9 mouse cellular contexts compared by ENCODE assay signal in the genomic region with DNA sequence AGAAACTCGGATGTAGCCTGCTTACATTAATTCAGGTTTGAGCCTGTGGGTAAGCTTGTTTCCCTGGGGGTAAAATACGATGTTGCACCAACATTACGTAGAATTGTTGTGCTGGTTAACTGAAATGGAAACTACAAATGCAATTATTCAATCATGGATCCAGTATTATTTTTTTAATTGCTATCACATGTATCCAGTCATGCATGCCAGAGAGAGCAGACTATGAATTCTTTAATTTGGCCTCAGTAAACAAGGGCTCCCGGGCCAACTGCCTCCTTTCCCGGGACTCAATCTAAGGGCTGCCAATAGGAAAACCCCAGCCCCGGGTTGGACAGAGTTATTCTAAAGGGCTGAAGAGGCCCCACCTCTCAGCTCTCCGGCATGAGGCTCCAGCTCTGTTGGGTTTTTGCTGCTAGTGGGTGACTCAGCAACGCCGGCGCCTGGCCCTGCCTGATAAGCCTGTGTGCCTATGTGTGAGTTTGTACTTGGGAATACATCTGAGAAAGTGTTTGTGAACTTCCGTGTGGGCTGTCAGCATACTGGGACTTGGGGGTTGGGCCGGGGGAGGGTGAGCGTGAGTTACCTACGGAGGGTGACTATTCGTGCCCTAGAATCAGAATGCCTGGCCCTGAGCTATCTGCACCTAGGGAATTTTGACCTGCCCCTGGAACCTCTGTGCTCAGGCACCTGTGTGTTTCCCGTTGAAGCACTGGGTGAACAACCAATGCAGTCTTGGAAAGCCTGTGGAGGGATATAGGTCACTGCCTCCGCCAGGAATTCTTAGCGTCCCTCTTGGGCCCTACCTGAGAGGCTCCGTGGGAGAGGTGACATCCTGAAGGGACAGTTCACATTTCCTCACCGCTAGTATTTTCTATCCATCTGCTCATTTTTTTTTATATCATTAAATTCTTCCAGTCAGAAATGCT. TPM values are rescaled to one million over a fixed set of nuclear protein-coding genes. Genes with fewer than 3 reads are reported as not detected.
A peak's percentile ranks its signal among the peaks of the same experiment; 100 is the strongest.
DNase-seq lines count a peak whose midpoint lies in the region; ATAC-seq lines count a peak whose summit lies in the region.
"Had no signal": no experiment of that assay in that cellular context is flagged by ENCODE, and none has a peak within 500 bp of the region (broad histone marks: within the 10 kb centered on the region; RNA-seq: fewer than 3 reads in every experiment).

No protein-coding gene starts in this region.

- peak overlapping the region; percentile 19; the same call in 1 of the 2 replicates for H3K4me2 ChIP-seq in intestine, embryonic 16.5 days (ENCODE audit: low read depth, low read length)
- H3K4me2 ChIP-seq in liver, embryonic 16.5 days (ENCODE audit: low read depth, low read length), result peak overlapping the region; percentile 78

- peaks cover 16% of the 10 kb centered on the region; the same call in 1 of the 2 replicates for H3K4me1 ChIP-seq in intestine, embryonic 16.5 days (ENCODE audit: control insufficient read depth, insufficient read depth, low read length)
- peaks cover 58% of the 10 kb centered on the region for H3K4me1 ChIP-seq in liver, embryonic 16.5 days (ENCODE audit: control insufficient read depth, low read depth, low read length)

- no peaks in the 10 kb centered on the region for H3K36me3 ChIP-seq in intestine, embryonic 16.5 days (ENCODE audit: control insufficient read depth, insufficient read depth, low read length)
- peaks cover 11% of the 10 kb centered on the region for H3K36me3 ChIP-seq in liver, embryonic 16.5 days (ENCODE audit: control insufficient read depth, insufficient read depth)
- H3K36me3 ChIP-seq: midbrain, embryonic 12.5 days had no signal

- no peak overlapping the region for H3K9ac ChIP-seq in intestine, embryonic 16.5 days (ENCODE audit: low read depth, low read length)
- peak overlapping the region; percentile 82 for H3K9ac ChIP-seq in liver, embryonic 16.5 days (ENCODE audit: low read depth, low read length)
- H3K9ac ChIP-seq: midbrain, embryonic 12.5 days had no signal

- H3K4me3 ChIP-seq in intestine, embryonic 16.5 days (ENCODE audit: low read length), result no peak overlapping the region
- peak overlapping the region; percentile 87 for H3K4me3 ChIP-seq in liver, embryonic 16.5 days (ENCODE audit: low read depth, low read length)
- H3K4me3 ChIP-seq: midbrain, embryonic 12.5 days had no signal

- WGBS in intestine, embryonic 16.5 days, result 26% methylated on average over 20 of the region's 20 CpGs
- 6% methylated on average over 20 of the region's 20 CpGs for WGBS in liver, embryonic 16.5 days (ENCODE audit: insufficient replicate concordance)

- peak overlapping the region; percentile 60 for H3K27ac ChIP-seq in intestine, embryonic 16.5 days (ENCODE audit: low read length)
- peak overlapping the region; percentile 100 for H3K27ac ChIP-seq in liver, embryonic 16.5 days (ENCODE audit: low read length)
- H3K27ac ChIP-seq: midbrain, embryonic 12.5 days had no signal

- H3K9me3 ChIP-seq in intestine, embryonic 16.5 days (ENCODE audit: control insufficient read depth, low read length), result no peaks in the 10 kb centered on the region
- no peaks in the 10 kb centered on the region for H3K9me3 ChIP-seq in liver, embryonic 16.5 days (replicated peaks; ENCODE audit: control insufficient read depth, low read length)
- H3K9me3 ChIP-seq: midbrain, embryonic 12.5 days had no signal

- H3K27me3 ChIP-seq in intestine, embryonic 16.5 days (replicated peaks; ENCODE audit: control insufficient read depth, insufficient read depth, low read length), result no peaks in the 10 kb centered on the region
- no peaks in the 10 kb centered on the region for H3K27me3 ChIP-seq in liver, embryonic 16.5 days (ENCODE audit: control insufficient read depth, insufficient read depth, low read depth, low read length)

- peak; percentile 86 for DNase-seq in spleen, adult 12 weeks (ENCODE audit: low spot score)
- DNase-seq in spleen, adult 18-20 months, result no peak
- DNase-seq in adrenal gland, postnatal 14 days, result peak; percentile 74
- peak; percentile 74 to 79 for DNase-seq in spleen, postnatal 14 days (ENCODE audit: low spot score in 2 of 2)
- DNase-seq in cerebellum, postnatal 25 days, result no peak

- ATAC-seq in erythroblast, adult 5-6 weeks (replicated peaks; ENCODE audit: low FRiP score, poor library complexity, severe bottlenecking), result peak; percentile 48
- peak; percentile 62 for ATAC-seq in intestine, embryonic 16.5 days
- ATAC-seq in liver, embryonic 16.5 days (ENCODE audit: low read depth), result peak; percentile 63

RNA-seq across cellular contexts. Expression of gene Epb41, which starts 1.6 kb away (rescaled TPM):
- total RNA-seq in adrenal gland, postnatal 14 days (2021), result 112 and 148 TPM in 2 replicates
- 1,733 and 1,940 TPM in 2 replicates for total RNA-seq in erythroblast, adult 5-6 weeks (2015; ENCODE audit: low replicate concordance)
- 3,282 and 3,570 TPM in 2 replicates for total RNA-seq in erythroblast, adult 5-6 weeks (2017; ENCODE audit: low replicate concordance)
- polyA plus RNA-seq in intestine, embryonic 16.5 days (2015; fragmentation: Nextera tagmentation; extraction: Ambion mirVana), result 41.5 and 46.8 TPM in 2 replicates
- 196 and 232 TPM in 2 replicates for polyA plus RNA-seq in liver, embryonic 16.5 days (2015; fragmentation: Nextera tagmentation; extraction: Ambion mirVana)

RNA-seq across cellular contexts. Expression of gene Gm10300, which starts 2.2 kb away (rescaled TPM):
- total RNA-seq in adrenal gland, postnatal 14 days (2021), result 0.19 TPM in 1 of 2 replicates, not detected in the other
- total RNA-seq in erythroblast, adult 5-6 weeks (2015; ENCODE audit: low replicate concordance), result 2.7 TPM in 1 of 2 replicates, not detected in the other
- 3.7 and 3.9 TPM in 2 replicates for total RNA-seq in erythroblast, adult 5-6 weeks (2017; ENCODE audit: low replicate concordance)
- polyA plus RNA-seq in intestine, embryonic 16.5 days (2015; fragmentation: Nextera tagmentation; extraction: Ambion mirVana), result not detected in 2 replicates
- 0.33 and 0.46 TPM in 2 replicates for polyA plus RNA-seq in liver, embryonic 16.5 days (2015; fragmentation: Nextera tagmentation; extraction: Ambion mirVana)

Comparison
In these comparisons a context has a peak if more than half of its experiments do, and no peak if none do; other contexts are left out.
1. DNase-seq: peak in spleen, adult 12 weeks (single experiment), adrenal gland, postnatal 14 days (single experiment) and spleen, postnatal 14 days (2 of 2); none in spleen, adult 18-20 months (0 of 2) and cerebellum, postnatal 25 days (0 of 2).
2. RNA of gene Epb41, which starts 1.6 kb away (total RNA-seq): 1,733 to 3,570 TPM in erythroblast, adult 5-6 weeks; 112 to 148 TPM in adrenal gland, postnatal 14 days; every median in the first group is over 10 times any median in the second.
3. Peak in every context shown above with its lines, with median percentiles within 50 percentile points of each other: ATAC-seq.